Mouse (Mus musculus): Measurements from ENCODE around the gene Csrp3. TPM values are rescaled to one million over a fixed set of nuclear protein-coding genes. Genes with fewer than 3 reads are reported as not detected.

The Csrp3 gene
- polyA plus RNA-seq (2017; shearing (Covaris generic)): not detected

GRCm38 (mm10) chr7:48847820-48848650, at the start of gene Csrp3:
Gene Csrp3 (minus strand): TSS chr7:48848033.

GRCm38 (mm10) chr7:48881486-48881885, 33.7 kb upstream of the Csrp3 start, which contains the start of gene E2f8:
Gene E2f8 (minus strand): TSS chr7:48881596.

DNA sequence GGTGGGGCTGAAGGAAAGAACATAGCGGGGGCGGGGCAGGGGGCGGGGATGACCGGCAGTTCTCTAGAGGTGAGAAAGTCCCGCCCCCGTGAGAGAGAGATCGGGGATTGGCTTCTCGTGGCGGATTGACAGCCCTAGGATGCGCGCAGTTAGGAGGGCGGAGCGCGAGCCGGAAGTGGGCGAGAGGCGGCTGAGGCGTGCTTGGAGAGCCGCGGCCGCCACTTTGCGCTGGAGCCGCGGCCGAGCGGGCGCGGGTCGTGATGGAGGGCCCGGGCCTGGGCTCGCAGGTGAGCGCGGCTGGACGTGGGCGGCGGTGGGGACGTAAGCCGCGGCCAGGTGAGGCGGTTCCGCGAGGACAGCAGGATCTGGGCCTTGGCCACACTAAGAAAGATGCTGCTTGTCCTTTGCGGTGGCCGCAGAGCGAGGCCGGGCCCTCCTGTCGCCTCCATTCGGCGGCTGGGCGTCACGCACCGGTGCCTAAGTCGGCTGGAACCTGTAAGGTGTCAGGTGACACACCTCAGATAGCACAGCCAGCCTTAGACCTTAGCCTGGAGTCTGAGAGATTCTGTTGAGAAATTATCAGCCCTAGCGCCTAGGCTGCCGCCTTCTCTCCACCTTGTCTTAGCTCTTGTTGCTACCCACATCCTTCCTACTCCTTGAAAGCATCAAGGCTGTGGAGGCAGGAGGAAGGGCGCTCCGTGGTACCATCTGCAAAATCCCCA, 58.8 kb downstream of the Csrp3 start, which contains the start of gene Zdhhc13:
Gene Zdhhc13, plus strand, starts transcription at position 153 of the 722 bp plus-strand sequence.

Other genes starting within 250 kb of the Csrp3 start
- not detected for gene Mrgprb3, start 204.2 kb downstream of the Csrp3 start, polyA plus RNA-seq (2017; shearing (Covaris generic))
- gene Zdhhc13, start 59.0 kb downstream of the Csrp3 start, polyA plus RNA-seq (2017; shearing (Covaris generic)): 10 to 100 TPM; 27.6 to 36.0 TPM
- 1 to 10 TPM; 2.1 to 5.9 TPM for gene E2f8, start 33.6 kb upstream of the Csrp3 start, polyA plus RNA-seq (2017; shearing (Covaris generic))
- 10 to 100 TPM in 1 of 2 experiments, 1 to 10 TPM in 1; 8.7 to 20.9 TPM for gene Nav2, start 60.7 kb upstream of the Csrp3 start, polyA plus RNA-seq (2017; shearing (Covaris generic))